Mouse (Mus musculus) T-cell, adult 66 days (primary cell): ENCODE data around the gene Igf2bp3. TPM values are rescaled to one million over a fixed set of nuclear protein-coding genes. Genes with fewer than 3 reads are reported as not detected.

Experiments used
- total RNA-seq, 2 experiments: library from RNA; stranded (reverse); gene quantifications; 3 replicates in 1 of 2; 4 replicates in 1 of 2; pipeline ENCODE4 v1.2.4; 2023

Igf2bp3 gene
- total RNA-seq = under 1 TPM in 1 of 2 experiments, not detected in 1; 0.38 TPM

DNA sequence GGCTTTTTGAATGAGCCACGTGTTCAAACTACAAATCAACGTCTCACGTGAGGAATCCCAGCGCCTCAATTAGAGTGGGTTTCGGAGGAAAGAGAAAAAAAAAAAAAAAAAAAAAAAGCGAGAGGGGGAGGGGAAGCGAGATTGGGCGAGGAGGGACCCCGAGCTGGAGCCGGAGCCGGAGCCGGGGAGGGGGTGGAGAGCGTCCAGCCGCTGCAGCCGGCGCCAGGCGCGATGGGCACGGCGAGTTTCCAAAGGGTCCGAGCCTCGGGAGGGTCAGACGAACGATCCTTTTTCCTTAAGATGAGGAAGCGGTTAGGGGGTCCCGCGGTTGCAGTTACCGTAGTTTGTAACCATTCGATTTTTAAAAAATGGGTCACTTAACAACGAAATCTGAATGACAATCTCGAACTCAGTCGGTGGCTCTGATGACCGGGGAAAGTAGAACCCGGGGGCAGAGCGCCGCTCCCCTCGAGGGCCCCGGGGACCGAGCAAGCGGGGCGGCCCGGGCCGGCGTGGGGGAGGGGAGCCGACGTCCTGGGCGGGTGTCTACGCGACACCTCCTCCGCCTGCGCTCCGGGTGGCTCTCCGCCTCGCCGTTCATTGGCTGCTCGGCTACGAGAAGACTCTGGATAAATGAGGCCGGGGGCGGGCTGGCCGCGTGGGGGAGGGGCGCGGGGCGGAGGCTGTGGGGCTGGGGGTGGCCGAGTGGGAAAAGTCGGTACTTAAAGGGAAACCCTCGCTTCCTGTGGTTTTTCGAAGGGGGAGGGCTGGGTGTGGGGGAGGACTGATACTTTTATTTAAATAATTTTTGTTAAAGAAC, at the start of gene Igf2bp3:
Igf2bp3 (minus strand) TSS at position 30 of the 820 bp plus-strand sequence.

DNA sequence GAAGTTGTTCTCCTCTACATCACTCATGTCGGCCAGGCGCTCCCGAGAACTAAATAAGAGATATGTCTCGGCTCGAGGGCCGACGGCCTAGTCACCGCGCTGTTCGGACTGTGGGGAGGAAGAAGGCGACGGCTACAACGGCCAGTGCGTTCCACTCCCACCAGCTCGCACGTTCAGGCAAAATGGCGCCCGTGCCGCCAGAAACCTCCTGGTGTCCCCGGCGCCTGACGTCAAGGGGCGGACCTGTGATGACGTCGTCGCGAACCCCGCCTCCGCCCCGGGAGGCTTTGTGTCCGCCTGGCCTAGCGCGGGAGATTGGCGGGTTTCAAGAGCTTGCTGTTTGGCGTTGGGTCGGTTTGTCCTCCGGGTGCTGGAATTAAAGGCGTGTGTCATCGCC, 49.1 kb upstream of the Igf2bp3 start, which contains the start of gene Tra2a:
Tra2a (minus strand) TSS at position 187 of the 397 bp plus-strand sequence.

DNA sequence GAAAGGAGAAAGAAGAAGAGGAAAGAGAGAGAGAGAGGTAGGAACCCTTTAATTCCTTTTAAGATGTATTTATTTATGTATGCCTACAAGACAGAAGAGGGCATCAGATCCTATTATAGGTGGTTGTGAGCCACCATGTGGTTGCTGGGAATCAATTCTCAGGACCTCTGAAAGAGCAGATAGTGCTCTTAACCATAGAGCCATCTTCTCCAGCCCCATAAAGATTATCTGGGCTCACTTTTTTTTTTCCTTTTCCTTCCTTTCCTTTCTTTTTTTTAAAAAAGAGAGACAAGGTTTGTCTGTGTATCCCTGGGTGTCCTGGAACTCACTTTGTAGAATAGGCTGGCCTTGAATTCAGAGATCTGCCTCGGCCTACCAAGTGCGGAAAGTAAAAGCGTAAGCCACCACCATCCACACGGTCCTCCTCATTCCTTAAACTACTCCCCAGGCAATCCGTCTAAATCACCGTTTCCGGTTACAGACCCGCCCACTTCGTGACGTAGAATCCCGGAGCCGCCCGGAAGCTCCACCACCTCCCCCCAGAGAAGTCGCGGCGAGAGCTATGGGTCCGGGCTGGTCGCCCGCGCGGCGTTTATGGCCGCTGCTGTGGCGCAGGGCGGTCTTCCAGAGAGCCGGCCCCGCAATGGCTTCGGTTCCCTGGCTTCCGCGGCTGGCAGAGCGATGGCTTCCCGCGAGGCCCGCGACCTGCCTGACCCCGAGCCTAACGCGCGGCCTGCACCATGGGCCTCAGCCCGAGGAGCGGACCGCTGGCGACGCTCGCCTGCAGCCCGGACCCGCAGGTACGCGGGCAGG, 141.2 kb downstream of the Igf2bp3 start, which contains the start of gene Malsu1:
Malsu1 (plus strand) TSS at position 492 of the 813 bp plus-strand sequence.

GRCm38 (mm10) chr6:49036275-49037267, 178.2 kb downstream of the Igf2bp3 start, which contains the start of gene Gpnmb:
Gene Gpnmb (plus strand): TSS chr6:49036546.

Other genes starting within 250 kb of the Igf2bp3 start
- not detected for gene Doxl2, start 240.0 kb downstream of the Igf2bp3 start, total RNA-seq
- gene Svs1, start 228.1 kb downstream of the Igf2bp3 start, total RNA-seq = not detected
- 1 to 10 TPM; 1.7 to 1.8 TPM for gene Gpnmb, start 178.4 kb downstream of the Igf2bp3 start, total RNA-seq
- 10 to 100 TPM; 46.0 to 51.9 TPM for gene Malsu1, start 141.2 kb downstream of the Igf2bp3 start, total RNA-seq
- 100 to 1,000 TPM; 188 to 208 TPM for gene Tra2a, start 49.1 kb upstream of the Igf2bp3 start, total RNA-seq
- 1 to 10 TPM; 6.5 to 8.0 TPM for gene Ccdc126, start 104.3 kb upstream of the Igf2bp3 start, total RNA-seq
- gene Fam221a, start 152.8 kb upstream of the Igf2bp3 start, total RNA-seq = 1 to 10 TPM; 2.4 to 3.1 TPM
- gene Stk31, start 180.6 kb upstream of the Igf2bp3 start, total RNA-seq = not detected